Mouse (Mus musculus): ENCODE measurements at regions not wholly inside any gene's neighbourhood (a gene's known extent, or its start where the extent isn't known, plus 50 kb on each side); places are given as distances from the start of the nearest gene placed in this dataset.

DNA sequence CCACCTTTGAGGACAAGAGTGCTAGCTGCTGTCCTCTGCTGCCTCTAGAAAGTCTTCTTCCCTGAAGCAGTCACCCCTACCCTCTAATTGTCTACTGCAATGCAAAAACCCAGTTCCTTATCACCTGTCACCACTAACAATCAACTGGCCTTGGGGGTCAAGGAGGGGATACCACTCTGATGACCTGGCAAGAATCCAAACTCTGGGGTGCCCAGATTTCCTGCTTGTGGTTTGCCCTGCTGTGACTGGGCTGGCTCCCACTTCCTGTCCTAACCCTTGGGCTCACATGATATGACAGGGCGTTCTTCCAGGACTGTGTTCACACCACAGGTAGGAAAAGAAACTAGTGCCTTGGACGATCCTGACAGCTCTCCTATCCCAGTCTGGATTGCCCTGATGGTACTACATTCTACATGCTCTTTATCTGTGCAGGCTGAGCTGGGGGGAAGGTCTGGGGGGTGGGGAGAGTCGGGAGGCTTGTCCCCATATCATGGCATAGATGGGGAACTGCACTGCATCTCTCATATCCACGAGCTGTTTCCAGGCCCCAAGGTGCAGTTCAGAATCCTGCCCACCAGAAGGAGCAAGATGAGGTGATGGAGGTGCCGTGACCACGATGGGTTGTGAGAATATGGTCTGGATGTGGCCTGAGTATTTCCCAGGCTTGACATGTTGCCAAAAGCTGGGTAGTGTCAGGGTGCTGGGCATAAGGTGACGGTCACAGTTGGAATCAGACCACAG, 81.0 kb downstream of the Maf start:
- Histone ChIP-seq H3K9me3 (ENCODE audit: control insufficient read depth, low read length) (no peaks in the 10 kb centered on the region), H3K4me2 (ENCODE audit: low read depth, low read length) (no peak overlapping the region), H3K4me3 (ENCODE audit: low read length) (no peak overlapping the region), H3K27me3 (replicated peaks; ENCODE audit: control insufficient read depth, insufficient read depth, low read length) (no peaks in the 10 kb centered on the region), H3K27ac (ENCODE audit: low read length) (no peak overlapping the region), H3K9ac (ENCODE audit: low read depth, low read length) (no peak overlapping the region), H3K4me1 (ENCODE audit: control insufficient read depth, insufficient read depth, low read length) (no peaks in the 10 kb centered on the region), H3K36me3 (ENCODE audit: control insufficient read depth, insufficient read depth, low read length) (no peaks in the 10 kb centered on the region)
- ATAC-seq = no peak
- 86% methylated on average over 7 of the region's 7 CpGs for WGBS

DNA sequence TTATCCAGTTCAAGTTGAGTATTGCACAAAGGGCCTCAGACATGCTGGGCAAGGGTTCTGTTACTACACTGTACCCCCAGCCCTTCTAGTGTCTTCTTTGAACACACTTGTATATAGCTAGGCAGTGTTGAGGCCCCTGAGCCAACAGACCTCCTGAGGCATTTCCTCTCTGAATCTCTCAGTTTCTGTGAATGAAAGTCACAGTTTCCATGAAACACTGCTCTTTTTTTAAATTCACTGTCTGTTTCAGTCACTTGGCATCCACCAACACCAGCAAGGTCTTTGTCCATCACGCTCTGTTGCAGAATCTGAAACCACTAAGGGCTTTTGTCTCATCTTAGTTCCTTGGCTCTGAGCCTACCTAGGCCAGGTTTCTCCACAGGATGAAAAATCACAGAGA, 82.5 kb downstream of the Maf start:
- H3K4me1 ChIP-seq (ENCODE audit: control insufficient read depth, insufficient read depth, low read length) = no peaks in the 10 kb centered on the region
- WGBS = 79% methylated on average over 1 of the region's 1 CpGs
- H3K27me3 ChIP-seq (replicated peaks; ENCODE audit: control insufficient read depth, insufficient read depth, low read length) = no peaks in the 10 kb centered on the region
- H3K4me3 ChIP-seq (ENCODE audit: low read length) = no peak overlapping the region
- ATAC-seq = no peak
- no peak overlapping the region for H3K27ac ChIP-seq (ENCODE audit: low read length)
- no peaks in the 10 kb centered on the region for H3K36me3 ChIP-seq (ENCODE audit: control insufficient read depth, insufficient read depth, low read length)
- H3K9me3 ChIP-seq (ENCODE audit: control insufficient read depth, low read length) = no peaks in the 10 kb centered on the region
- H3K9ac ChIP-seq (ENCODE audit: low read depth, low read length) = no peak overlapping the region
- H3K4me2 ChIP-seq (ENCODE audit: low read depth, low read length) = no peak overlapping the region

DNA sequence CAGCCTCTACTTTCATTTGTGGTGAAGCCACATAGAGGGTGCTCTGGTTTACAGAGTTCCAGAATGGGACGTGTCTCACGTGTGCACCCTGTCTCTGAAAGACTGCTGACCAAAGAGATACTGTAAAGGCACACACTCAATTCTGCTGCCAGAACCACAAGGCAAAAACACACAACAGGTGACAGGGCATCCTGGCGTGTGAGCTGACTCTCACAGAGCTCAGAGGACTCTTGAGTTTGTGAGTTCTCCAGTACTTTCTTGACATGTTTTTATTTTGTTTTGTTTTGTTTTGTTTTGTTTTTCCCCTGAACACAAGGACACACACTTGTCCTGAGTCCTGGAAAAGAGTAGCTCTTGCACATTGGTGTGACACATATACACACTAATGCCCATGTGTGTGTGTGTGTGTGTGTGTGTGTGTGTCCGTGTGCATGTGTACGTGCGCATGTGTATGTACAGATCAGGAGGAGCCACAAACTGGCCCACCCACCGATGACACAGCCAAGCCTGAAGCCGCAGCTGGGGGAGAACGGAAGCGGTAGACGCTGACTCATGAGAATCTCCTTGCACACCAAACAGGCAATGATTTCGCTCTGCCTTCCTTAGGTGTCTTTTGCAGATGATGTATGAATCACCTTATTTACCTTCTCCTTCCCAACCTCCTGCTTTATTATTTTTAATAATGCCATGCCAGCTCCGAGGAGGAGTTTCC, 89.4 kb downstream of the Maf start:
- Histone ChIP-seq H3K27me3 (replicated peaks; ENCODE audit: control insufficient read depth, insufficient read depth, low read length) (no peaks in the 10 kb centered on the region), H3K4me2 (ENCODE audit: low read depth, low read length) (no peak overlapping the region), H3K9me3 (ENCODE audit: control insufficient read depth, low read length) (no peaks in the 10 kb centered on the region), H3K4me1 (ENCODE audit: control insufficient read depth, insufficient read depth, low read length) (no peaks in the 10 kb centered on the region), H3K4me3 (ENCODE audit: low read length) (no peak overlapping the region), H3K27ac (ENCODE audit: low read length) (no peak overlapping the region), H3K36me3 (ENCODE audit: control insufficient read depth, insufficient read depth, low read length) (no peaks in the 10 kb centered on the region), H3K9ac (ENCODE audit: low read depth, low read length) (no peak overlapping the region)
- WGBS = 73% methylated on average over 13 of the region's 13 CpGs
- no peak for ATAC-seq

DNA sequence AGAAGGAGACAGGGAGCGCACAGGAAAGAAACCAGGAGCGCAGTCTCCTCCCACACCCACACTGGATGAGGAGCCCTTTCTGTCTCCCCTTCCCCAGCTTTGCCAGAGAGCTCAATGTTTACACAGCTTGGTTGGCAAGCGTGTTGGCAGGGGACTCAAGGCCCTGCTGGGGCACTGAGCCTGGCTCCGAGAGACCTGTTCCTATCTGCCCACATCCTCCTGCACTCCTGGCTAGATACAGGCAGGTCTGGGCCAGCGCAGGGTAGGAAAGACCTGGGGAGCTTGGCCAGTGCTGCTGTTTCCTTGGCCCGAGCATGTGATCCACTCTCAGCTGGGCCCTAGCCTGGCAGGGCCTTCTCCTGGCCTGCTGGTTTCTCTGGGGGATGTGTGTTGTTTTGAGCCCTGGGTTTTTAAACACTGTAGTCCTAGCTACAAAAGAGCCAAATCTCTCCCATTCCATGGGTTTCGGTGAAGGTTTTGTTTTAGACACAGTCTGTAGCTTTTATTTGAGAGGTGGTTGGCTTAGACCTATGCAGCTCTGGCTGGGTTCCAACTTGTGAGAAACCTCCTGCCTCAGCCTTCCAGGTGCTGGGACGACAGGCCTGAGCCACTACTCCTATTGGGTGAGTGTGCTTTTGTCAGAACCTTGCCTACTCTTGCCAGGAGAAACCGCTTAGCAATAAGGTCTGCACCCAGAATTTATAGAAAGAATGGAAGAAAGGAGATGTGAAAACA, 90.6 kb downstream of the Maf start:
- WGBS = 89% methylated on average over 9 of the region's 9 CpGs
- no peak overlapping the region for H3K9ac ChIP-seq (ENCODE audit: low read depth, low read length)
- H3K27ac ChIP-seq (ENCODE audit: low read length) = no peak overlapping the region
- H3K4me3 ChIP-seq (ENCODE audit: low read length) = no peak overlapping the region
- H3K4me1 ChIP-seq (ENCODE audit: control insufficient read depth, insufficient read depth, low read length) = no peaks in the 10 kb centered on the region
- ATAC-seq = no peak
- H3K36me3 ChIP-seq (ENCODE audit: control insufficient read depth, insufficient read depth, low read length) = no peaks in the 10 kb centered on the region
- no peaks in the 10 kb centered on the region for H3K9me3 ChIP-seq (ENCODE audit: control insufficient read depth, low read length)
- H3K27me3 ChIP-seq (replicated peaks; ENCODE audit: control insufficient read depth, insufficient read depth, low read length) = no peaks in the 10 kb centered on the region
- H3K4me2 ChIP-seq (ENCODE audit: low read depth, low read length) = no peak overlapping the region

DNA sequence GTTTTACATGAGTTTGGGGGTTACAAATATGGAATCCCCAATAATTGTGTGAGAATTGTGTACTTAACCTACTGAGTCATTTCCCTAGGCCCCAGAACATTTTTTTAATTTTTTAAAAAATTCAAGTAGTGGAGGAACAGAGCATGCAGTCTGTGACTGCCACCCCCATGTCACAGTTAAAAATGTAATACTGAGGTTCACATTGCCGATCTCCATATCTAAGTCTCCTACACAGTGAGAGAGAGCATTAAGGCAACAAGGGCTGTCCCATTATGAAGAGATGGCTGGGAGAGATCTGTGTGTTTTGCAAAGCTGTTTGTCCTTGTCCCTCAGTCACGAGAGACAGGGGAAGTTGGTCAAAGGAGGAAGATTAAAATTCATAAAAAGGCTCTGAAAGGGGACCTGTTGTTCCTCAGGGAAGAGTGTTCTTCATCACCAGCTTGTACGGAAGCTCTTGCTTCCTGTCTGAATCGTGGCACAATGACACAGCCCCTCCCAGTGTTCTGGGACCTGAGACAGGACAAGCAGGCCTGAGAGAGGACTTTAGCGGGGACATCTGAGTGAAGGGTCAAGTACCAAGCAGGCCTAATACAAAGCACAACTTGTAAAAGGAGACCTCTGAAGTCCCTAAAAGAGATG, 93.5 kb downstream of the Maf start:
- WGBS = 69% methylated on average over 5 of the region's 5 CpGs
- Histone ChIP-seq H3K27me3 (replicated peaks; ENCODE audit: control insufficient read depth, insufficient read depth, low read length) (no peaks in the 10 kb centered on the region), H3K4me2 (ENCODE audit: low read depth, low read length) (no peak overlapping the region), H3K27ac (ENCODE audit: low read length) (no peak overlapping the region), H3K4me1 (ENCODE audit: control insufficient read depth, insufficient read depth, low read length) (no peaks in the 10 kb centered on the region), H3K36me3 (ENCODE audit: control insufficient read depth, insufficient read depth, low read length) (no peaks in the 10 kb centered on the region), H3K4me3 (ENCODE audit: low read length) (no peak overlapping the region), H3K9ac (ENCODE audit: low read depth, low read length) (no peak overlapping the region), H3K9me3 (ENCODE audit: control insufficient read depth, low read length) (no peaks in the 10 kb centered on the region)
- no peak for ATAC-seq

DNA sequence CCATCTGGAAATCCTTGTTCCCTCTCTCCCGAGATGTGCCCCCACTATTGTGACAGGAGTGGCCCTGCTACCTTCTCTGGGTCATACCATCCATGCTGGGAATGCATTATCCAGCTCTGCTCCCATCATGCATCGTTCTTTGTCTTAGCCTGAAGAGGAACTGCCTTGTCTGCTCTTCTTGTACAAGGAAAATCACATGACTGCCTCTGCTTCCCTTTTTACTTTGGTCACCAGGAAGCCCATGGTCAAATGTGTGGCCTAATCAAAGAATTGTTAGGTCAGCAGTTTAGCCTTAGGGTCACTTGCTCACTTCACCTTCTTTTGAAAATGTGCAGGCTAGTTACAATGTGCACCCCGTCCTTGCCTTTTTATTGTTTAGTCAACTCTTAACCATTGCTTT, 95.5 kb downstream of the Maf start:
- WGBS = 84% methylated on average over 3 of the region's 3 CpGs
- Histone ChIP-seq H3K27me3 (replicated peaks; ENCODE audit: control insufficient read depth, insufficient read depth, low read length) (no peaks in the 10 kb centered on the region), H3K9me3 (ENCODE audit: control insufficient read depth, low read length) (no peaks in the 10 kb centered on the region), H3K9ac (ENCODE audit: low read depth, low read length) (no peak overlapping the region), H3K4me3 (ENCODE audit: low read length) (no peak overlapping the region), H3K27ac (ENCODE audit: low read length) (no peak overlapping the region), H3K4me2 (ENCODE audit: low read depth, low read length) (no peak overlapping the region), H3K36me3 (ENCODE audit: control insufficient read depth, insufficient read depth, low read length) (no peaks in the 10 kb centered on the region), H3K4me1 (ENCODE audit: control insufficient read depth, insufficient read depth, low read length) (no peaks in the 10 kb centered on the region)
- no peak for ATAC-seq

DNA sequence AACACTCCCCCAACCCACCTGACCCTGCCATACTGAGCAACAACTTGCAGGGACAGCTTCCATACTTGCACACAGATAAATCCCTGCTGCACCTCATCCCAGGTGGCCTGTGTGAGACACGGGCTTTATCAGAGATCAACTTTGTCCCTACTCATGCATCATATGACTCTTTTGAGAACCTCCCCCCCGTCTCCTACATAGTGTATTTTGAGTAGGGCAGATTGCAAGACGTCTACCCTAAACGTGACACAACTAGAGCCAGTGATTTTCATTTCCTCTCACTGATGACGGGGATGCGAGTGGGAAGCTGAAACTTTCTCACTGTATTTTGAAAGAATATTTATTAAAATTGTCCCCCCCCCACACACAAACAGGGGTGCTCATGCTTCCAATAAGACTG, 107.8 kb downstream of the Maf start:
- WGBS = 85% methylated on average over 6 of the region's 6 CpGs
- Histone ChIP-seq H3K9me3 (ENCODE audit: control insufficient read depth, low read length) (no peaks in the 10 kb centered on the region), H3K27ac (ENCODE audit: low read length) (no peak overlapping the region), H3K9ac (ENCODE audit: low read depth, low read length) (no peak overlapping the region), H3K4me3 (ENCODE audit: low read length) (no peak overlapping the region), H3K4me2 (ENCODE audit: low read depth, low read length) (no peak overlapping the region), H3K4me1 (ENCODE audit: control insufficient read depth, insufficient read depth, low read length) (no peaks in the 10 kb centered on the region), H3K27me3 (replicated peaks; ENCODE audit: control insufficient read depth, insufficient read depth, low read length) (no peaks in the 10 kb centered on the region), H3K36me3 (ENCODE audit: control insufficient read depth, insufficient read depth, low read length) (no peaks in the 10 kb centered on the region)
- ATAC-seq = no peak

DNA sequence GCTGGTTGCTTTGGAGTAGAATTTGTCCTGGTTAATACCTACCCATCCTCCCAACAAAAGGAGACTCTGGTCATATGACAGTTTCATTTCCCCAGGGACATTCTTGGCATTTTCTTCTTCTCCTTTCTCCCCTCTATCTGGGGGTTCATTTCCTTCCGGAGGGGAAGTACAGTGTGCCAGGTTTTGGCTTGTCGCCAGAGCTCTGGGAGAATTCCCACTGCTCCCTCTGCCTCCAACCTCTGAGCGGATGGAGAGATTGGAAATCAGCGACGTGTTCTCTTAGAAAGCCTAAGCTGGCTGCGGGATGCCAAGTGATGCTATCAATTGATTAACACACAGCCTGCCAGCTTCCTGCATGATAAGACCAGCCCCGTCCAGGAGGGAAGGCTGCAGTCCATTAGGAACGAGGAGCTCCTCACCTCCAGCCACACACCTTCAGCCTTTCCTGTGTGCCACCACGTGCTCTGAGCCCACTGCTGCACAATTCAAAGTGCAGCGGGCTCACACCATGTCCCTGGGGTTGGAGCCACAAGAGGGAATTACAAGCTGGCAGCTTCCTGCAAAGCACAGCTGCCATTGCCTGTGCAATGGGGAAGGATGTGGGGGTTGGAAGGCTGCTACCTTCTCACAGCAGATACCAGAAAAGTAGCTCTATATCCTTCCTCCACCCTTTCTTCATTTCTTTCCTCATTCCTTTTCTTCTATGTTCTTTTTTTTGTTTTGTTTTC, 110.2 kb downstream of the Maf start:
- no peak overlapping the region for H3K4me2 ChIP-seq (ENCODE audit: low read depth, low read length)
- no peak overlapping the region for H3K9ac ChIP-seq (ENCODE audit: low read depth, low read length)
- no peak overlapping the region for H3K4me3 ChIP-seq (ENCODE audit: low read length)
- no peak for ATAC-seq
- H3K4me1 ChIP-seq (ENCODE audit: control insufficient read depth, insufficient read depth, low read length) = no peaks in the 10 kb centered on the region
- WGBS = 52% methylated on average over 10 of the region's 10 CpGs
- no peaks in the 10 kb centered on the region for H3K36me3 ChIP-seq (ENCODE audit: control insufficient read depth, insufficient read depth, low read length)
- H3K27me3 ChIP-seq (replicated peaks; ENCODE audit: control insufficient read depth, insufficient read depth, low read length) = no peaks in the 10 kb centered on the region
- H3K27ac ChIP-seq (ENCODE audit: low read length) = no peak overlapping the region
- no peaks in the 10 kb centered on the region for H3K9me3 ChIP-seq (ENCODE audit: control insufficient read depth, low read length)

DNA sequence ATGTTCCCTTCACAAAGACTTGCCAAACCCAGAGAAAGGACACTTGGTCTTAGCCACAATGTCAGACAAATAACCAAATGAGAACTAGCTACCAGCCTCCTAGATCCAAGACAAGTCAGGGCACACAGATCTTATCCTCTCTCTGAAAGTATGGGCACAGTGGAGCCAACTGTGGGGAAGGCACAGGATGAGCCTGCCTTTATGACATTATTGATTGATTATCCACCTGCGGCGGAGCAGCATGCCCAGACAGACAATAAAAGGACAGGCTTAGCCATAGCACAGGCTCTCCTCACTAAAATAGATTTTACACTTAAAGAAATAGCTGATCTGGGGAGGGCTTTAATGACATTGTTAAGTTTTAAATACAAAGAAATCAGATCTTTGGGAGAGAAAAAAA, 117.9 kb downstream of the Maf start:
- Histone ChIP-seq H3K36me3 (ENCODE audit: control insufficient read depth, insufficient read depth, low read length) (no peaks in the 10 kb centered on the region), H3K4me2 (ENCODE audit: low read depth, low read length) (no peak overlapping the region), H3K9me3 (ENCODE audit: control insufficient read depth, low read length) (no peaks in the 10 kb centered on the region), H3K27me3 (replicated peaks; ENCODE audit: control insufficient read depth, insufficient read depth, low read length) (no peaks in the 10 kb centered on the region), H3K9ac (ENCODE audit: low read depth, low read length) (no peak overlapping the region), H3K4me3 (ENCODE audit: low read length) (no peak overlapping the region), H3K4me1 (ENCODE audit: control insufficient read depth, insufficient read depth, low read length) (no peaks in the 10 kb centered on the region), H3K27ac (ENCODE audit: low read length) (no peak overlapping the region)
- WGBS = 74% methylated on average over 2 of the region's 2 CpGs
- no peak for ATAC-seq

All from intestine, embryonic 16.5 days (tissue).